Mouse (Mus musculus) urinary bladder, postnatal 25 days (tissue): ENCODE measurements around the gene BC048562.
A peak's percentile ranks its signal among the peaks of the same experiment; 100 is the strongest.

ENCODE experiments used
- DNase-seq: peaks from one replicate; pipeline ENCODE4 v3.0.0; 2022; ENCODE audit warnings: low spot score

The BC048562 gene

DNA sequence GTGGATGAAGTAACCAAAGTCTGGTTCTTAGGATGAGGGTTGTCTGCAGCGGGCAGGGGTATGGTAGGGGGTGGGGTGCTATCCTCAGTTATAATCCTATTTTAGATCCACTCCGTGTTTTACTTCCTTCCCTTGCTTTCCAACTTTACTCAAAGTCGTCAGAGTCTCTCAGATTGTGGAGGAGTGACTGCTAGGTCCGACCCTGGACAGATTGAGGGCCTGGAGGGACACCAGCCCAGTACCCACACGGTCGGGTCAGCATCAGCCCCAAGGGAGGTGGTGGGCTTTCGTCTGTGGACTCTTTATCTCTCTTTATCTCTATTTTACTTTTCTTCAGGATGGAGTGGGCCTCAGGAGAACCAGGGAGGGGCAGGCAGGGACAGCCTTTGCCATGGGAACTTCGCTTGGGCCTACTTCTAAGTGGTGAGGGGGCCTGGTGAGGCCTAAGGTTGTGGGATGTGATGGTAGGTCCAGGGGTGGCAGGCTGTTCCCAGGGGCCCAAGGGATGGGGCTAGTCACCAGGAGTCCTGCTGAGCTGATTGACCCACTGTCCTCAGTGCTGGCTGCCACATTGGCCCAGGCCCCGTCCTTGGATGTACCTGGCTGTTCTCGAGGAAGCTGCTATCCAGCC lies 43.6 kb downstream of the BC048562 start, which contains the start of gene Lamb2:
TSS of gene Lamb2 (plus strand) at position 16 of the 631 bp plus-strand sequence.
- DNase-seq: peak; percentile 35

GRCm38 (mm10) chr9:108480813-108481519 lies 44.7 kb downstream of the BC048562 start:
- no peak for DNase-seq

- no peak for DNase-seq
Measured at GRCm38 (mm10) chr9:108481520-108482210, 45.4 kb downstream of the BC048562 start.

DNA sequence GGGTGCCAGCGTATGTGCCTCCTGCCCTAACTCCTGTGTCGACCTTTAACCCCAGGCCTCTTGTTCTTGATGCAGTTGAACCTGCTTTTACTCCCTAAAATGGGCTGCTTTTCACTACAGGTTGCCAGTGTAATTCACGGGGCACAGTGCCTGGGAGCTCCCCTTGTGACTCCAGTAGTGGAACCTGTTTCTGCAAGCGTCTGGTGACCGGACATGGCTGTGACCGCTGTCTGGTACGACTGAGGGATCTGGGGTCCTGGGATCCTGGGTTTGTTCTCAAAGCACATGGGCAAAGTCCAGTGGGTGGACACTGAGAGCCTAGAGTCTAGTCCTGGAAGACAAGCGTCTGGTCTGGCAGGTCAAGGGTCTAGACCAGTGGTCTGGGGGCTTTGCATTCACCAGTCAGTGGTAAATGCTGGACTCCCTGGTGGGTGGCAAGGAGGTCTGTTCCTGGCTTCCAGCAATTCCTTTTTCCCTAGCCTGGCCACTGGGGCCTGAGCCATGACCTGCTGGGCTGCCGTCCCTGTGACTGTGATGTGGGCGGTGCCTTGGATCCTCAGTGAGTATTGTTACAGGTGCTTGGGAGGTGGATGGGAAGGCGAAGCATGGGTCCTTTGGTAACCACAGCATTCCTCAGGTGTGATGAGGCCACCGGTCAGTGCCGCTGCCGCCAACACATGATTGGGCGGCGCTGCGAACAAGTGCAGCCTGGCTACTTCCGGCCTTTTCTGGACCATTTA lies 46.9 kb downstream of the BC048562 start:
- DNase-seq: no peak

GRCm38 (mm10) chr9:108484021-108484420 lies 47.7 kb downstream of the BC048562 start:
- DNase-seq: no peak

- no peak for DNase-seq
Measured at GRCm38 (mm10) chr9:108485301-108485875, 49.1 kb downstream of the BC048562 start.

- DNase-seq: no peak
Measured at GRCm38 (mm10) chr9:108486973-108487530, 50.8 kb downstream of the BC048562 start.

DNA sequence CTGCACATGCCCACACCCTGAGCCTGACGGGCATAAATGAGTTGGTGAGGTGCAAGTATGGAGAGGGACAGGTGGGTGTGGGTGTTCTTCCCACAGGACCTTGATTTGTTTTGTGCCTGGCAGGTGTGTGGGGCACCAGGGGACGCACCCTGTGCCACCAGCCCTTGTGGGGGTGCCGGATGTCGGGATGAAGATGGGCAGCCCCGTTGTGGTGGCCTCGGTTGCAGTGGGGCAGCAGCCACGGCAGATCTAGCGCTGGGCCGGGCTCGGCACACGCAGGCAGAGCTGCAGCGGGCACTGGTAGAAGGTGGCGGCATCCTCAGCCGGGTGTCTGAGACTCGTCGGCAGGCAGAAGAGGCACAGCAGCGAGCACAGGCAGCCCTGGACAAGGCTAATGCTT lies 52.1 kb downstream of the BC048562 start:
- no peak for DNase-seq

GRCm38 (mm10) chr9:108489215-108489614 lies 52.9 kb downstream of the BC048562 start:
- DNase-seq: no peak

DNA sequence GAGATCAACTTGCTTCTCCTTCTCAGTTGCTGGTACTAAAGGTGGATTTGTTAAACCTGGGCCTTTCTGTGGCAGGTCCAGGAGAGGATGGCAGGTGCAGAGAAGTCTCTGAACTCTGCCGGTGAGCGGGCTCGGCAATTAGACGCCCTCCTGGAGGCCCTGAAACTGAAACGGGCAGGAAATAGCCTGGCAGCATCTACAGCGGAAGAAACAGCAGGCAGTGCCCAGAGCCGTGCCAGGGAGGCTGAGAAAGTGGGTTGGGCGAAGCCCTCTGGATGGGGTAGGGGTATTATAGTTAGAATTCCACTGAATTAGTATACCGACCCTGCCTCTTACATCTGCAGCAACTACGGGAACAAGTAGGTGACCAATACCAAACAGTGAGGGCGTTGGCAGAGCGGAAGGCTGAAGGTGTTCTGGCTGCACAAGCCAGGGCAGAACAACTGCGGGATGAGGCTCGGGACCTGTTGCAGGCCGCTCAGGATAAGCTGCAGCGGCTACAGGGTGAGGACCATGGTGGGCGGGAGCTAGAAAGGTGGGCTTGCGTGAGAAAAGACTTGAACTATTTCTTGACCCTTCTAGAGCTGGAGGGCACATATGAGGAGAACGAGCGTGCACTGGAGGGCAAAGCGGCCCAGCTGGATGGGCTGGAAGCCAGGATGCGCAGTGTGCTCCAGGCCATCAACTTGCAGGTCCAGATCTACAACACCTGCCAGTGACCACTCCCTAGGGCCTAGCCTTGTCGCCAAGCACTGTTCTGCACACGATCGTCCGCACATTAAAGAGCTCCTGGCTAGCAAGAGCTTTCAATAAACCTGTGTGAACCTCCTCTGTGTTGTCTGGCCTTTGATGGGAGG lies 53.6 kb downstream of the BC048562 start:
- DNase-seq: no peak

DNA sequence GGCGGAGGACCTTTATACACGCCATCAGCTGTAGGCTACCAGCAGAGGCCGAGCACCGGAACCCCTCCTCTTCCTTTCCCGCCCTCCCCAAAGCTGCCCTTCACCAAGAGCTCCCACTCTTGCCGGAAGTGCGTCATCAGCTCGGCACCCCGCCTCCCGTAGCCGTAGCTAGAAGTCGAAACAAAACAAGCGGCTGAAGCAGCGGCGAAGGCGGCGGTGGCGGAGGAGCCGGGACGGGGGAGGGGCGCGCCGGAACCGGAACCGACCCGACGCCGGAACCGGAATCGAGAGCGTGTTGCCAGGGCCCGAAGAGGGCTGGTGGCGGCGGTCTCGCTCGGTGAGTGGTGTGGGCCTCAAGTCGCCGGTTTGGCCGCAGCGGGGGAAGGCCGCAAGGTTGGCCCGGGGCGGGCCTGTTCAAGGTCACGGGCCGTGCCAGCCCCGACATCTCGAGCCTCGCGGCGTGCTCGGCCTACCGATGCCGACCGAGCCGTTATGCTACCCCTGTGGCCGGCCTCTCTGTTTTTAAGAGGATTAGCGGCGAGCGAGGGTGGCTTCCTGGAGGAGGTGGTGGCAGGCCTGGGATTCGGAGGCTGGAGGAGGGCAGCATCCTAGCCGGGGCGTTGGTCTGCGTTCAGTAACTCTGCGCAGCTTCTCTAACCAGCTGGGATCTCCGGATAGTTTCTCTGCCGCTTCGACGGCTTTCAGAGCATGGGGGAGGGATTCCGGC lies 54.4 kb downstream of the BC048562 start, which contains the start of gene Usp19:
TSS of gene Usp19 (plus strand) at position 44 of the 727 bp plus-strand sequence.
- DNase-seq: peak; percentile 87

GRCm38 (mm10) chr9:108491286-108491580 lies 55.0 kb downstream of the BC048562 start:
- DNase-seq: no peak

DNA sequence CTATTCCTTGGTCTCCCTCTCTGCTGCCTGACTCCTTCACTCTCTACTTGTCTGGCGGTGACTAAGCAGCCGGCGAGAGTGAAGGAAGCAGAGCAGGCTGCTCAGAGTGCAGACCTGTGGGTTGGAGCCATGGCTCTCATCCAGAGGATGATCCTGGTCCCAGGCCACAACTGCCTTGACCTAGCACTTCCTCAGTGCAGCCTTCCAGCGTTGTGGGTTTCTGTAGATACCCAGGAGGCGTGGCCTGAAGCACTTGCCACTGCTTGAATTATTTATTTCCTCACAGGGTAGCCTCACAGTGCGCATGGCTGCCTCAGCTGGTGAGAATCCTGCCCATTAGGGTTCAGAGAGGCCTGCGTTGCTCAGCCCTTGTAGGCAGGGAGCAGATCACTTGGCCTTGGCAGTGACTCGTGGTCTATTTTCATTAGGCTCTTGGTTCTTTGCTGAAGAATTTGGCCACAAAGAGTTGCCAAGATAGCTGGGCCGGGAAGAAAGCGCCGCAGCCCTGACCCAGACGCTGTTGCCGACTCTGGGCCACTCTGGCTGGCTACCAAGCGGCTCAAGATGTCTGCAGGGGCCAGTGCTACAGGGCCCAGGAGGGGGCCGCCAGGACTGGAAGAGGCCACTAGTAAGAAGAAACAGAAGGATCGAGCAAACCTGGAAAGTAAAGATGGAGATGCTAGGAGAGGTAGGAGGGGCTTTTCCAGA lies 55.9 kb downstream of the BC048562 start:
- no peak for DNase-seq

GRCm38 (mm10) chr9:108493246-108493645 lies 57.0 kb downstream of the BC048562 start:
- no peak for DNase-seq

DNA sequence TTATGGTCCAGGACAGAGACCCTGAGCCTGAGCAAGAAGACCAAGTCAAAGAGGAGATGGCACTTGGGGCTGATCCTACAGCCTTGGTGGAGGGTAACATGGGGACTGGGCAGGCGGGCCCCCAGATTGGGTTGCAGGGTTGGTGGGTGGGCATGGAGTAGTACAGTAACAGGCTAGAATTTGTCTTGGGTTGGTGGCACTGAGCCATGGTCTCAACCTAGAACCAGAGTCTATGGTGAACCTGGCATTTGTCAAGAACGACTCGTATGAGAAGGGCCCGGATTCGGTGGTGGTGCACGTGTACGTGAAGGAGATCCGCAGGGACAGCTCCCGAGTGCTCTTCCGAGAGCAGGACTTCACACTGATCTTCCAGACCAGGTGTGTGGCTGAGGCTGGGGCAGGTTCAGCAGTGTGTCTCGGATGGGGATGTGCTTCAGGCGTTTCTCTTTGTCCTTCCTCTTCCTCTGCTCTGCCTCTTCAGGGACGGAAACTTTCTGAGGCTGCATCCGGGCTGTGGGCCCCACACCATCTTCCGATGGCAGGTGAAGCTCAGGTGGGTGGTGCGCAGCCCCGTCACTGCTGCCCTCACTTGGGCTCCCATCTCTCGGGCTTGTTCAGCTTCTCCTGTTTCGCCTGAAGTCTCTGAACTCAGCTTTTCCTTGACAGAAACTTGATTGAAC lies 58.0 kb downstream of the BC048562 start:
- no peak for DNase-seq

GRCm38 (mm10) chr9:108494905-108495304 lies 58.6 kb downstream of the BC048562 start:
- DNase-seq: no peak
